Mouse (Mus musculus): Measurements from ENCODE around the gene Usp50. TPM values are rescaled to one million over a fixed set of nuclear protein-coding genes. Genes with fewer than 3 reads are reported as not detected.

The Usp50 gene
- total RNA-seq, 2 experiments from 2014 or later = 0.33 to 0.47 TPM

- no peak for ATAC-seq (ENCODE audit: poor library complexity, severe bottlenecking)
Measured at GRCm38 (mm10) chr2:126673317-126674242, 109.7 kb downstream of the Usp50 start.

- ATAC-seq (ENCODE audit: poor library complexity, severe bottlenecking) = no peak
Measured at GRCm38 (mm10) chr2:126668621-126669252, 114.5 kb downstream of the Usp50 start.

- no peak for ATAC-seq (ENCODE audit: poor library complexity, severe bottlenecking)
Measured at GRCm38 (mm10) chr2:126665984-126666383, 117.3 kb downstream of the Usp50 start.

- ATAC-seq (ENCODE audit: poor library complexity, severe bottlenecking) = peak; percentile 57
Measured at GRCm38 (mm10) chr2:126663481-126663880, 119.8 kb downstream of the Usp50 start.

Other genes with a start within 250 kb of the Usp50 start
- not detected in 2 replicates for gene Slc27a2, start 231.1 kb downstream of the Usp50 start, total RNA-seq (2015)
- 0.07 and 0.53 TPM in 2 replicates for gene Slc27a2, start 231.1 kb downstream of the Usp50 start, total RNA-seq (2017)
- gene Hdc, start 164.2 kb downstream of the Usp50 start, total RNA-seq (2015) = 21.5 and 30.3 TPM in 2 replicates
- 42.8 and 48.0 TPM in 2 replicates for gene Hdc, start 164.2 kb downstream of the Usp50 start, total RNA-seq (2017)
- 33.0 and 34.7 TPM in 2 replicates for gene Gabpb1, start 107.1 kb downstream of the Usp50 start, total RNA-seq (2015)
- gene Gabpb1, start 107.1 kb downstream of the Usp50 start, total RNA-seq (2017) = 23.5 and 29.8 TPM in 2 replicates
- 65.6 and 66.3 TPM in 2 replicates for gene Usp8, start 76.1 kb downstream of the Usp50 start, total RNA-seq (2015)
- 68.0 and 88.7 TPM in 2 replicates for gene Usp8, start 76.1 kb downstream of the Usp50 start, total RNA-seq (2017)
- gene Trpm7, start 92.8 kb upstream of the Usp50 start, total RNA-seq (2015) = 61.2 and 68.0 TPM in 2 replicates
- 63.1 and 70.3 TPM in 2 replicates for gene Trpm7, start 92.8 kb upstream of the Usp50 start, total RNA-seq (2017)
- gene Sppl2a, start 149.8 kb upstream of the Usp50 start, total RNA-seq (2015) = 90.1 and 111 TPM in 2 replicates
- gene Sppl2a, start 149.8 kb upstream of the Usp50 start, total RNA-seq (2017) = 79.9 and 82.9 TPM in 2 replicates
- 8.8 and 10.7 TPM in 2 replicates for gene Ap4e1, start 225.2 kb upstream of the Usp50 start, total RNA-seq (2015)
- 19.2 and 21.5 TPM in 2 replicates for gene Ap4e1, start 225.2 kb upstream of the Usp50 start, total RNA-seq (2017)